Comparison of ENCODE assay signal across 8 mouse cellular contexts in genomic region chr19:8989066-8989566, GRCm38 (mm10). TPM values are rescaled to one million over a fixed set of nuclear protein-coding genes. Genes with fewer than 3 reads are reported as not detected.
A peak's percentile ranks its signal among the peaks of the same experiment; 100 is the strongest.
DNase-seq lines count a peak whose midpoint lies in the region; ATAC-seq and TF ChIP-seq lines count a peak whose summit lies in the region.

TSS of gene Ahnak (plus strand) at chr19:8989284.

- DNase-seq in neural tube, embryonic 11.5 days (ENCODE audit: low spot score), result peak; percentile 59
- DNase-seq in neural tube, embryonic 10.5 days (ENCODE audit: extremely low spot score, low spot score), result no peak
- DNase-seq in embryo, embryonic 10.5 days (ENCODE audit: low spot score), result peak; percentile 62
- DNase-seq in heart, adult 2 months, result peak; percentile 92 to 93
- peak; percentile 85 for DNase-seq in kidney, adult 2 months
- peak; percentile 69 for DNase-seq in liver, embryonic 11.5 days (ENCODE audit: low spot score)
- DNase-seq in naive thymus-derived CD4-positive, alpha-beta T cell, adult 2 months (ENCODE audit: low read depth), result peak; percentile 61
- DNase-seq in urinary bladder, postnatal 4 days (ENCODE audit: low spot score in 2 of 2), result peak; percentile 82 to 84

- peaks cover 23% of the 10 kb centered on the region for H3K27me3 ChIP-seq in neural tube, embryonic 11.5 days (ENCODE audit: control insufficient read depth, insufficient read depth, low read length)
- H3K27me3 ChIP-seq in heart, adult 2 months (ENCODE audit: control insufficient read depth, insufficient read depth, low read length), result no peaks in the 10 kb centered on the region
- no peaks in the 10 kb centered on the region for H3K27me3 ChIP-seq in kidney, adult 2 months (replicated peaks; ENCODE audit: control insufficient read depth, insufficient read depth, low read length)
- peaks cover 35% of the 10 kb centered on the region for H3K27me3 ChIP-seq in liver, embryonic 11.5 days (replicated peaks; ENCODE audit: control insufficient read depth, insufficient read depth, low read length)

- peak within 1 kb of the TSS; percentile 96 for H3K4me2 ChIP-seq in neural tube, embryonic 11.5 days (ENCODE audit: low read depth)
- H3K4me2 ChIP-seq in liver, embryonic 11.5 days, result peak within 1 kb of the TSS; percentile 95

- no peak for TF ChIP-seq EP300 in heart, adult 2 months (IDR thresholded peaks at IDR 0.05; ENCODE audit: insufficient read depth, low read depth, low read length)

- intact Hi-C loops in heart, adult 2 months (cut with DNase I), result no loop called here

- peak within 1 kb of the TSS; percentile 52 for H3K9ac ChIP-seq in neural tube, embryonic 11.5 days (ENCODE audit: low read length)
- peak within 1 kb of the TSS; percentile 96 for H3K9ac ChIP-seq in heart, adult 2 months (ENCODE audit: low read depth, low read length)
- H3K9ac ChIP-seq in liver, embryonic 11.5 days (ENCODE audit: low read depth, low read length), result peak within 1 kb of the TSS; percentile 64

- peaks cover 8% of the 10 kb centered on the region for H3K4me1 ChIP-seq in neural tube, embryonic 11.5 days (ENCODE audit: control insufficient read depth, insufficient read depth, low read length)
- H3K4me1 ChIP-seq in heart, adult 2 months (ENCODE audit: control insufficient read depth, insufficient read depth, low read length), result peaks cover 28% of the 10 kb centered on the region
- peaks cover 17% of the 10 kb centered on the region; the same call in 1 of the 2 replicates for H3K4me1 ChIP-seq in kidney, adult 2 months (ENCODE audit: control insufficient read depth, insufficient read depth, low read length)
- peaks cover 24% of the 10 kb centered on the region for H3K4me1 ChIP-seq in liver, embryonic 11.5 days (replicated peaks; ENCODE audit: control insufficient read depth, insufficient read depth, low read length)

- no peaks in the 10 kb centered on the region for H3K79me2 ChIP-seq in heart, adult 2 months (replicated peaks; ENCODE audit: control insufficient read depth, insufficient read depth, low read length)

- ATAC-seq in neural tube, embryonic 11.5 days (ENCODE audit: insufficient read depth, low FRiP score, low TSS enrichment), result peak; percentile 37
- ATAC-seq in liver, embryonic 11.5 days (replicated peaks; ENCODE audit: low FRiP score), result peak; percentile 65

- H3K36me3 ChIP-seq in neural tube, embryonic 11.5 days (ENCODE audit: control insufficient read depth, insufficient read depth, low read length), result no peaks in the 10 kb centered on the region
- H3K36me3 ChIP-seq in heart, adult 2 months (ENCODE audit: control insufficient read depth, insufficient read depth, low read length), result peaks cover 3% of the 10 kb centered on the region; the same call in 1 of the 2 replicates
- no peaks in the 10 kb centered on the region for H3K36me3 ChIP-seq in kidney, adult 2 months (ENCODE audit: control insufficient read depth, insufficient read depth, low read length)
- no peaks in the 10 kb centered on the region for H3K36me3 ChIP-seq in liver, embryonic 11.5 days (ENCODE audit: control insufficient read depth, insufficient read depth, low read length)

- 0 out of 2 replicates have a peak within 1 kb of the TSS, but pooled peaks have one; percentile 27 for H3K27ac ChIP-seq in neural tube, embryonic 11.5 days (ENCODE audit: low read depth, low read length)
- H3K27ac ChIP-seq in heart, adult 2 months, result peak within 1 kb of the TSS; percentile 100
- peak within 1 kb of the TSS; percentile 94 for H3K27ac ChIP-seq in kidney, adult 2 months (ENCODE audit: insufficient read depth, low read depth, low read length)
- peak within 1 kb of the TSS; percentile 56; the same call in 1 of the 2 replicates for H3K27ac ChIP-seq in liver, embryonic 11.5 days (ENCODE audit: low read depth, low read length)

- no peak for TF ChIP-seq CTCF in heart, adult 2 months (IDR thresholded peaks at IDR 0.05)
- TF ChIP-seq CTCF in kidney, adult 2 months (conservative IDR thresholded peaks at IDR 0.05; ENCODE audit: insufficient read depth, insufficient read length, low read depth, low read length), result no peak

- H3K9me3 ChIP-seq in neural tube, embryonic 11.5 days (ENCODE audit: control insufficient read depth, low read length), result no peaks in the 10 kb centered on the region
- H3K9me3 ChIP-seq in liver, embryonic 11.5 days (ENCODE audit: control insufficient read depth, low read length), result no peaks in the 10 kb centered on the region

- peak; percentile 93 for TF ChIP-seq POLR2A in heart, adult 2 months (IDR thresholded peaks at IDR 0.05; ENCODE audit: insufficient read depth, low read depth, low read length)
- no peak for TF ChIP-seq POLR2A in kidney, adult 2 months (IDR thresholded peaks at IDR 0.05; ENCODE audit: low read depth, low read length)

- WGBS in neural tube, embryonic 11.5 days, result under 1% methylated on average over 38 of the region's 42 CpGs
- WGBS in heart, adult 2 months, result under 1% methylated on average over 42 of the region's 42 CpGs
- WGBS in kidney, adult 2 months, result 3% methylated on average over 41 of the region's 42 CpGs
- under 1% methylated on average over 42 of the region's 42 CpGs for WGBS in liver, embryonic 11.5 days

- H3K4me3 ChIP-seq in neural tube, embryonic 11.5 days (ENCODE audit: low read depth, low read length), result peak within 1 kb of the TSS; percentile 57
- H3K4me3 ChIP-seq in heart, adult 2 months, result peak within 1 kb of the TSS; percentile 91
- peak within 1 kb of the TSS; percentile 97 for H3K4me3 ChIP-seq in kidney, adult 2 months (ENCODE audit: insufficient read depth, low read depth, low read length)
- H3K4me3 ChIP-seq in liver, embryonic 11.5 days (ENCODE audit: low read depth, low read length), result peak within 1 kb of the TSS; percentile 61

RNA-seq across cellular contexts. Expression of gene Ahnak, which starts in this region (rescaled TPM):
- 4.4 and 4.5 TPM in 2 replicates for polyA plus RNA-seq in neural tube, embryonic 11.5 days (2014; fragmentation: Nextera tagmentation; extraction: Ambion mirVana)
- total RNA-seq in heart, adult 2 months (2021), result 100 to 1,000 TPM; 299 to 348 TPM
- 23.0 and 42.5 TPM in 2 replicates for polyA plus RNA-seq in heart, adult 2 months (2012; rRNA removed)
- 11.9 TPM in 2 replicates for polyA plus RNA-seq in kidney, adult 2 months (2012; rRNA removed)
- polyA plus RNA-seq in liver, embryonic 11.5 days (2014; fragmentation: Nextera tagmentation; extraction: Ambion mirVana), result 2.6 and 3.7 TPM in 2 replicates

Comparison
In these comparisons a context has a peak if more than half of its experiments do, and no peak if none do; other contexts are left out.
1. H3K27ac ChIP-seq: peak in every context shown above with its lines; median percentile 100 in heart, adult 2 months; 94 in kidney, adult 2 months; 56 in liver, embryonic 11.5 days; 27 in neural tube, embryonic 11.5 days.